Mouse (Mus musculus) forebrain, embryonic 13.5 days (tissue): ENCODE measurements around the gene Trdmt1. TPM values are rescaled to one million over a fixed set of nuclear protein-coding genes. Genes with fewer than 3 reads are reported as not detected.

Experiments
- ATAC-seq: fragments of 200-750 bp; cut with Nextera tagmentation; 2 replicates; pipeline ENCODE4 v1.8.0; 2017
- H3K27ac ChIP-seq: fragments of 300-500 bp; sonication (generic); 2 replicates; pipeline ENCODE4 v1.5.1; 2015; ENCODE audit warnings: inconsistent platforms, mild to moderate bottlenecking, moderate library complexity
- H3K27me3 ChIP-seq: fragments of 300-500 bp; sonication (generic); 2 replicates; pipeline ENCODE4 v1.6.1; 2015; ENCODE audit warnings: mild to moderate bottlenecking, inconsistent platforms
- H3K36me3 ChIP-seq: fragments of 300-500 bp; sonication (generic); 2 replicates; pipeline ENCODE4 v1.6.1; 2015; ENCODE audit warnings: mild to moderate bottlenecking, inconsistent platforms; ENCODE audit not compliant: poor library complexity, severe bottlenecking
- H3K4me1 ChIP-seq: fragments of 300-500 bp; sonication (generic); 2 replicates; pipeline ENCODE4 v1.6.1; 2015; ENCODE audit warnings: inconsistent platforms
- H3K4me2 ChIP-seq: fragments of 300-500 bp; sonication (generic); 2 replicates; pipeline ENCODE4 v1.6.1; 2015; ENCODE audit warnings: inconsistent platforms, mild to moderate bottlenecking, moderate library complexity
- H3K4me3 ChIP-seq: fragments of 300-500 bp; sonication (generic); 2 replicates; pipeline ENCODE4 v1.5.1; 2015; ENCODE audit warnings: mild to moderate bottlenecking, inconsistent platforms
- H3K9ac ChIP-seq: fragments of 300-500 bp; sonication (generic); 2 replicates; pipeline ENCODE4 v1.6.1; 2015; ENCODE audit warnings: mild to moderate bottlenecking, inconsistent platforms
- H3K9me3 ChIP-seq: fragments of 300-500 bp; sonication (generic); replicated peaks from 2 replicates; pipeline ENCODE4 v1.6.1; 2016; ENCODE audit warnings: inconsistent platforms
- WGBS: fragments of 180-500 bp; shearing (Covaris S2); methylation state at CpG from one replicate; pipeline ENCODE4 v1.1.7; 2015; 5-methylcytosine and 5-hydroxymethylcytosine counted together
- polyA plus RNA-seq: library from polyadenylated mRNA; unstranded; fragments of >200 nt; fragmentation: Nextera tagmentation; extraction: Ambion mirVana; gene quantifications from 2 replicates; pipeline ENCODE4 v1.2.1, GENCODE M21; 2015

Trdmt1 gene
- polyA plus RNA-seq, 1 experiment from 2014 or later = 9.7 TPM

GRCm38 (mm10) chr2:13484566-13484965, 59.9 kb downstream of the Trdmt1 start:
- no peak overlapping the region for H3K4me2 ChIP-seq
- no peak overlapping the region for H3K27ac ChIP-seq
- 87% methylated on average over 3 of the region's 3 CpGs for WGBS
- no peaks in the 10 kb centered on the region for H3K9me3 ChIP-seq
- H3K27me3 ChIP-seq = no peaks in the 10 kb centered on the region
- no peak overlapping the region for H3K9ac ChIP-seq
- no peaks in the 10 kb centered on the region for H3K36me3 ChIP-seq
- H3K4me3 ChIP-seq = no peak overlapping the region
- no peaks in the 10 kb centered on the region for H3K4me1 ChIP-seq
- no peak for ATAC-seq

- Histone ChIP-seq H3K36me3 (no peaks in the 10 kb centered on the region), H3K27ac (no peak overlapping the region), H3K4me2 (no peak overlapping the region), H3K9me3 (no peaks in the 10 kb centered on the region), H3K4me3 (no peak overlapping the region), H3K27me3 (no peaks in the 10 kb centered on the region), H3K9ac (no peak overlapping the region), H3K4me1 (no peaks in the 10 kb centered on the region)
- no peak for ATAC-seq
- 91% methylated on average over 2 of the region's 2 CpGs for WGBS
Observed at GRCm38 (mm10) chr2:13480744-13481143, 63.7 kb downstream of the Trdmt1 start.

- H3K4me2 ChIP-seq = no peak overlapping the region
- H3K9me3 ChIP-seq = no peaks in the 10 kb centered on the region
- H3K4me1 ChIP-seq = no peaks in the 10 kb centered on the region
- no peak for ATAC-seq
- no peak overlapping the region for H3K27ac ChIP-seq
- H3K36me3 ChIP-seq = no peaks in the 10 kb centered on the region
- no peaks in the 10 kb centered on the region for H3K27me3 ChIP-seq
- 93% methylated on average over 7 of the region's 7 CpGs for WGBS
- H3K4me3 ChIP-seq = no peak overlapping the region
- H3K9ac ChIP-seq = no peak overlapping the region
Observed at GRCm38 (mm10) chr2:13479165-13479564, 65.3 kb downstream of the Trdmt1 start.

- Histone ChIP-seq H3K27me3 (no peaks in the 10 kb centered on the region), H3K4me3 (no peak overlapping the region), H3K36me3 (no peaks in the 10 kb centered on the region), H3K9me3 (no peaks in the 10 kb centered on the region), H3K4me2 (no peak overlapping the region), H3K27ac (no peak overlapping the region), H3K9ac (no peak overlapping the region), H3K4me1 (no peaks in the 10 kb centered on the region)
- no peak for ATAC-seq
- 94% methylated on average over 3 of the region's 3 CpGs for WGBS
Observed at GRCm38 (mm10) chr2:13470108-13470507, 74.4 kb downstream of the Trdmt1 start.

- no peaks in the 10 kb centered on the region for H3K4me1 ChIP-seq
- H3K4me3 ChIP-seq = no peak overlapping the region
- no peak for ATAC-seq
- H3K27me3 ChIP-seq = no peaks in the 10 kb centered on the region
- H3K27ac ChIP-seq = no peak overlapping the region
- H3K4me2 ChIP-seq = no peak overlapping the region
- H3K9me3 ChIP-seq = no peaks in the 10 kb centered on the region
- no peaks in the 10 kb centered on the region for H3K36me3 ChIP-seq
- H3K9ac ChIP-seq = no peak overlapping the region
- 95% methylated on average over 4 of the region's 4 CpGs for WGBS
Observed at GRCm38 (mm10) chr2:13469641-13470040, 74.8 kb downstream of the Trdmt1 start.

GRCm38 (mm10) chr2:13466685-13467084, 77.8 kb downstream of the Trdmt1 start:
- no peak overlapping the region for H3K4me3 ChIP-seq
- no peak overlapping the region for H3K9ac ChIP-seq
- ATAC-seq = no peak
- 92% methylated on average over 3 of the region's 3 CpGs for WGBS
- no peaks in the 10 kb centered on the region for H3K4me1 ChIP-seq
- H3K4me2 ChIP-seq = no peak overlapping the region
- no peaks in the 10 kb centered on the region for H3K9me3 ChIP-seq
- H3K27ac ChIP-seq = no peak overlapping the region
- no peaks in the 10 kb centered on the region for H3K36me3 ChIP-seq
- no peaks in the 10 kb centered on the region for H3K27me3 ChIP-seq

Other genes with a start within 250 kb of the Trdmt1 start
- 0.09 and 0.11 TPM in 2 replicates for gene Cubn, start 52.9 kb downstream of the Trdmt1 start, polyA plus RNA-seq
- 895 and 906 TPM in 2 replicates for gene Vim, start 29.3 kb upstream of the Trdmt1 start, polyA plus RNA-seq
- gene St8sia6, start 249.4 kb upstream of the Trdmt1 start, polyA plus RNA-seq = 0.19 and 0.21 TPM in 2 replicates